Comparison of ENCODE assay signal across 8 mouse cellular contexts in genomic region chr6:95483127-95483526, GRCm38 (mm10).
DNase-seq lines count a peak whose midpoint lies in the region; ATAC-seq lines count a peak whose summit lies in the region.
"Had no signal": no experiment of that assay in that cellular context is flagged by ENCODE, and none has a peak within 500 bp of the region (broad histone marks: within the 10 kb centered on the region; RNA-seq: fewer than 3 reads in every experiment).

No protein-coding gene starts in this region.

- H3K36me3 ChIP-seq in intestine, embryonic 14.5 days (ENCODE audit: control insufficient read depth, insufficient read depth, low read length), result no peaks in the 10 kb centered on the region
- H3K36me3 ChIP-seq in intestine, embryonic 15.5 days, result peaks cover 3% of the 10 kb centered on the region; the same call in 1 of the 2 replicates

- no peak overlapping the region for H3K9ac ChIP-seq in intestine, embryonic 14.5 days (ENCODE audit: low read length)
- H3K9ac ChIP-seq in intestine, embryonic 15.5 days, result no peak overlapping the region
- H3K9ac ChIP-seq: liver, embryonic 12.5 days had no signal

- H3K27me3 ChIP-seq in intestine, embryonic 14.5 days (replicated peaks; ENCODE audit: control insufficient read depth, insufficient read depth, low read length), result no peaks in the 10 kb centered on the region
- no peaks in the 10 kb centered on the region for H3K27me3 ChIP-seq in intestine, embryonic 15.5 days (replicated peaks)
- H3K27me3 ChIP-seq: liver, embryonic 12.5 days had no signal

- no peak overlapping the region for H3K27ac ChIP-seq in intestine, embryonic 14.5 days (ENCODE audit: low read depth)
- no peak overlapping the region for H3K27ac ChIP-seq in intestine, embryonic 15.5 days
- H3K27ac ChIP-seq: liver, embryonic 12.5 days had no signal

- H3K4me1 ChIP-seq in intestine, embryonic 14.5 days (replicated peaks; ENCODE audit: control insufficient read depth, insufficient read depth, low read length), result 0 out of 2 replicates have a peak, but pooled peaks cover 4% of the 10 kb centered on the region
- H3K4me1 ChIP-seq in intestine, embryonic 15.5 days (replicated peaks), result peaks cover 4% of the 10 kb centered on the region; the same call in 1 of the 2 replicates

- intact Hi-C loops in heart, postnatal 14 days (cut with DNase I), result loop anchor here (10.0 kb wide), 1 partner anchor 1522 kb away; no protein-coding TSS in a partner anchor

- H3K9me3 ChIP-seq in intestine, embryonic 14.5 days (ENCODE audit: control insufficient read depth, low read length), result no peaks in the 10 kb centered on the region
- H3K9me3 ChIP-seq in intestine, embryonic 15.5 days, result no peaks in the 10 kb centered on the region

- no peak overlapping the region for H3K4me2 ChIP-seq in intestine, embryonic 14.5 days (ENCODE audit: low read length)
- H3K4me2 ChIP-seq in intestine, embryonic 15.5 days (replicated peaks), result no peak overlapping the region
- H3K4me2 ChIP-seq: liver, embryonic 12.5 days had no signal

- H3K4me3 ChIP-seq in intestine, embryonic 14.5 days (ENCODE audit: low read depth, low read length), result no peak overlapping the region
- H3K4me3 ChIP-seq in intestine, embryonic 15.5 days (replicated peaks), result no peak overlapping the region
- H3K4me3 ChIP-seq: liver, embryonic 12.5 days had no signal

- DNase-seq in intestine, embryonic 14.5 days (ENCODE audit: low spot score), result peak; percentile 45
- DNase-seq in 3T3-L1 (ENCODE audit: low read depth, low spot score) (peak; percentile 56), NIH3T3 (ENCODE audit: low read depth) (peak; percentile 80)
- peak; percentile 46 to 62 for DNase-seq in heart, postnatal 14 days
- DNase-seq in layer of hippocampus, adult 18-20 months (ENCODE audit: low spot score in 2 of 2), result no peak
- DNase-seq in urinary bladder, postnatal 25 days (ENCODE audit: low spot score), result no peak

- 87% methylated on average over 6 of the region's 6 CpGs for WGBS in intestine, embryonic 14.5 days
- 79% methylated on average over 6 of the region's 6 CpGs for WGBS in intestine, embryonic 15.5 days

- ATAC-seq in intestine, embryonic 14.5 days (replicated peaks; ENCODE audit: low FRiP score, low TSS enrichment, low read depth), result no peak
- ATAC-seq in intestine, embryonic 15.5 days, result no peak
- ATAC-seq: liver, embryonic 12.5 days had no signal

Comparison
In these comparisons a context has a peak if more than half of its experiments do, and no peak if none do; other contexts are left out.
1. DNase-seq: peak in intestine, embryonic 14.5 days (single experiment), 3T3-L1 (single experiment), NIH3T3 (single experiment) and heart, postnatal 14 days (2 of 2); none in layer of hippocampus, adult 18-20 months (0 of 2) and urinary bladder, postnatal 25 days (single experiment).